Mouse (Mus musculus) olfactory bulb, adult 2 months (tissue): ENCODE measurements around the gene Klhl15. TPM values are rescaled to one million over a fixed set of nuclear protein-coding genes. Genes with fewer than 3 reads are reported as not detected.

ENCODE experiments used
- H3K27ac ChIP-seq: fragments of 200-500 bp; 2 replicates; pipeline ENCODE4 v1.5.1; 2012; ENCODE audit warnings: low read depth, low read length; ENCODE audit not compliant: insufficient read depth
- H3K4me1 ChIP-seq: fragments of 200-500 bp; 2 replicates; pipeline ENCODE4 v1.6.1; 2012; ENCODE audit warnings: low read length; ENCODE audit not compliant: control insufficient read depth, insufficient read depth
- H3K4me3 ChIP-seq: fragments of 200-500 bp; 2 replicates; pipeline ENCODE4 v1.5.1; 2012; ENCODE audit warnings: mild to moderate bottlenecking, low read depth, low read length, moderate library complexity; ENCODE audit not compliant: insufficient read depth
- CTCF ChIP-seq: fragments of 200-500 bp; IDR thresholded peaks from 2 replicates; pipeline ENCODE4 v1.5.1; 2012; ENCODE audit warnings: low read depth, mild to moderate bottlenecking, low read length, moderate library complexity; ENCODE audit not compliant: insufficient read depth
- POLR2A ChIP-seq: fragments of 200-500 bp; IDR thresholded peaks from 2 replicates; pipeline ENCODE4 v1.6.1; 2012; ENCODE audit warnings: mild to moderate bottlenecking, low read depth, low read length, moderate library complexity; ENCODE audit not compliant: insufficient read depth
- WGBS: fragments of 180-500 bp; shearing (Covaris S2); methylation state at CpG from one replicate; pipeline ENCODE4 v1.1.7; 2018; 5-methylcytosine and 5-hydroxymethylcytosine counted together
- polyA plus RNA-seq: library from polyadenylated mRNA; stranded (reverse); fragments of >200 nt; gene quantifications from 2 replicates; pipeline ENCODE4 v1.2.4, GENCODE M21; 2012; ENCODE audit warnings: low replicate concordance; ENCODE audit not compliant: missing spikeins, insufficient read depth, insufficient read length

Gene Klhl15
- polyA plus RNA-seq, 1 experiment: not detected

DNA sequence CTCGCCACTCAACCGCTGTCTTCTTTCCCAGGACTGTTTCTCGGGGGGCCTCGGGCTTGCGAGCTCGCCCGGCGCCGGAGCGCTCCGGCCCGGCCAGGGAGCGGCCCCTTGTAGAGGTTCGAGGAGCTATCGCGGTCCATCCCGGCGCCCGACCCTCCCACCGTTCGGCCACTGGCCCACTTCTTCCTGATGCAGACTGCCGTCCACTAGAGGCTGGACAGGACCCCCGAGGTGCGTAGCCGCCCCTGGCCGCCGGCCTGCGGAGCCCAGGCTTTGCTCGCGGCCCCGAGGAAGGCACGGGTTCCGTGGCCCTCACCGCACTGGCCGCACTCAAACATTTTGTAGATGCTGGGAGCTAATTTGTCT, 774 bp downstream of the Klhl15 start:
- no peaks in the 10 kb centered on the region for H3K4me1 ChIP-seq
- 12% methylated on average over 35 of the region's 35 CpGs for WGBS
- TF ChIP-seq POLR2A: no peak
- TF ChIP-seq CTCF: no peak
- H3K4me3 ChIP-seq: peak overlapping the region; percentile 94
- peak overlapping the region; percentile 77 for H3K27ac ChIP-seq

- TF ChIP-seq CTCF (no peak), POLR2A (no peak)
- Histone ChIP-seq H3K4me1 (no peaks in the 10 kb centered on the region), H3K4me3 (peak overlapping the region; percentile 94), H3K27ac (no peak overlapping the region; the same call in 1 of the 2 replicates)
- 17% methylated on average over 12 of the region's 12 CpGs for WGBS
Measured at GRCm38 (mm10) chrX:94235601-94236000, 1.2 kb downstream of the Klhl15 start.

GRCm38 (mm10) chrX:94288923-94289322, 54.5 kb downstream of the Klhl15 start:
- WGBS: 8% methylated on average over 2 of the region's 2 CpGs
- no peak for TF ChIP-seq POLR2A
- no peak for TF ChIP-seq CTCF
- no peak overlapping the region for H3K4me3 ChIP-seq
- H3K4me1 ChIP-seq: no peaks in the 10 kb centered on the region
- no peak overlapping the region for H3K27ac ChIP-seq

GRCm38 (mm10) chrX:94302928-94303327, 68.5 kb downstream of the Klhl15 start:
- H3K27ac ChIP-seq: no peak overlapping the region
- H3K4me1 ChIP-seq: no peaks in the 10 kb centered on the region
- TF ChIP-seq POLR2A: no peak
- TF ChIP-seq CTCF: no peak
- no peak overlapping the region for H3K4me3 ChIP-seq
- WGBS: 53% methylated on average over 2 of the region's 2 CpGs

- H3K4me1 ChIP-seq: no peaks in the 10 kb centered on the region
- no peak overlapping the region for H3K27ac ChIP-seq
- 31% methylated on average over 11 of the region's 11 CpGs for WGBS
- H3K4me3 ChIP-seq: no peak overlapping the region
- TF ChIP-seq POLR2A (no peak), CTCF (no peak)
Measured at GRCm38 (mm10) chrX:94321036-94321902, 86.9 kb downstream of the Klhl15 start.

Other genes starting within 250 kb of the Klhl15 start
- not detected in 2 replicates for gene Zfx, start 110.9 kb upstream of the Klhl15 start, polyA plus RNA-seq
- not detected in 2 replicates for gene Eif2s3x, start 21.7 kb upstream of the Klhl15 start, polyA plus RNA-seq
- gene Fam90a1b, start 132.2 kb downstream of the Klhl15 start, polyA plus RNA-seq: not detected in 2 replicates
- not detected in 2 replicates for gene Apoo, start 132.5 kb downstream of the Klhl15 start, polyA plus RNA-seq